Mouse (Mus musculus): Measurements from ENCODE around the gene Rilp.

Gene Rilp

DNA sequence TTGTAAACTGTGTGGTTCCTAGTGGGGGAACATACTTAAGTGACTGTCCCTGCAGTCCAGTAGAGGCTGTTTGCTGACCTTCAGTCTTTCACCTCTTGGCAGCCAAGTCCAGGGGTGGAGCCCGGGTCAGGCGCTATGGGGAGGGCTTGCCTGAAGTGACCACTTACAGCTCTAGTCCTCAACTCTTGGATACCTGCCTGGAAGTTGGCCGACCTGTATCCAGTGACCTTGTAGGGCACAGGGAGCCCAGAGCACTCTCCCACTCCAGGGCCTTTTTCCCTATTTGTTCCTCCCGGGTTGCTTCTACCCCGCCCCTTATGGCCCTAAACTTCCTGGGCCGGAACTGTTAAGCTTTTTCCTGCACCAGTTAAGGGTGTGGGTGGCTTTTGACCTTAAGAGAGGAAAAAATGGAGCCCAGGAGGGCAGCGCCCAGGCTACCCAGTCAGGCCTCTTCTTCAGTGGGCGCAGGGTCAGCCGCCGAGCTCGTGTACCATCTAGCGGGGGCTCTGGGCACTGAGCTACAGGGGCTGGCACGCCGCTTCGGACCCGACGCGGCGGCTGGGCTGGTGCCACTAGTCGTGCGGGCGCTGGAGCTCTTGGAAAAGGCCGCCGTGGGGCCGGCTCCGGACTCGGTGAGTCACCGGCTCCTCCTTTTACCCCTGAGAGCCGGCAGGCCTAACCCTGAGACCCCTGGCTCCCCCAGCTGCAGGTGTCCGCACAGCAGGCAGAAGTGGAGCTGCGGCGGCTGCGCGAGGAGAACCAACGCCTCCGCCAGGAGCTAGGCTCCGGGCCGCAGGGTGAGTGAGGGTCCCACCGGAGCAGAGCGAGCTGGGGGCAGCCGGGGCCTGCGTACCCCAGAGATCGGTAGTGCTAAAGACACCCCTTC, at the start of gene Rilp:
Gene Rilp (plus strand): TSS at position 354 of the 886 bp plus-strand sequence.
- DNase-seq (ENCODE audit: low spot score in 2 of 2), result peak; percentile 48 to 65

- DNase-seq (ENCODE audit: low spot score in 2 of 2), result peak; percentile 88 to 93
These were observed 49.6 kb upstream of the Rilp start for GRCm38 (mm10) chr11:75460103-75460843.

GRCm38 (mm10) chr11:75460844-75461742, 48.8 kb upstream of the Rilp start, which contains the start of gene Tlcd2:
Gene Tlcd2, plus strand, starts transcription at chr11:75461715.
- DNase-seq (ENCODE audit: low spot score in 2 of 2), result peak; percentile 99 to 100

DNA sequence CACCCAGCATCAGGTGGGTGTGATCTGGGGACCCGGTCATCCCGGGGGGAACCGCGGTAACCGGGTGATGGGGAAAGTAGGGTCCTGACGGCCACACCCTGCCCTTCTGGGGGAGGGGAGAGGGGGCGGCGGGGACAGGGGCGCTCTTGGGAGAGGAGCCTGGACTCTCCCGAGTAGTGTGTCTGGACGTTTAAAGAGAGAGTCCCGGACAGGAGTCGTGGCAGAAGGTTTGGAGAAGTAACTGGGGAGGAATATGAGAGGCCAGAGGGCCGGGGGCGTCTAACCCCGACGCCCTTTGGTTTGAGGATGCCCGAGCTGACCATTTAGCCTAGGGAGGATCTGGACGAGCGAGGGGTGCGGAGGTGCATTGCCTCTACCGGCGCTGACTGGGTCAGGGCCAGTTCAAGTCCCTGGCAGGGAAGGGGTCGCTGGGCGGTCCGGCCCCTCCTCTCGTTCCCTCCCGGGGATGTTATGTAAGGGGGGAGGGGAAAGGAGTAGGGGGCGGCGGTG, 48.1 kb upstream of the Rilp start:
- DNase-seq (ENCODE audit: low spot score in 2 of 2), result no peak

DNA sequence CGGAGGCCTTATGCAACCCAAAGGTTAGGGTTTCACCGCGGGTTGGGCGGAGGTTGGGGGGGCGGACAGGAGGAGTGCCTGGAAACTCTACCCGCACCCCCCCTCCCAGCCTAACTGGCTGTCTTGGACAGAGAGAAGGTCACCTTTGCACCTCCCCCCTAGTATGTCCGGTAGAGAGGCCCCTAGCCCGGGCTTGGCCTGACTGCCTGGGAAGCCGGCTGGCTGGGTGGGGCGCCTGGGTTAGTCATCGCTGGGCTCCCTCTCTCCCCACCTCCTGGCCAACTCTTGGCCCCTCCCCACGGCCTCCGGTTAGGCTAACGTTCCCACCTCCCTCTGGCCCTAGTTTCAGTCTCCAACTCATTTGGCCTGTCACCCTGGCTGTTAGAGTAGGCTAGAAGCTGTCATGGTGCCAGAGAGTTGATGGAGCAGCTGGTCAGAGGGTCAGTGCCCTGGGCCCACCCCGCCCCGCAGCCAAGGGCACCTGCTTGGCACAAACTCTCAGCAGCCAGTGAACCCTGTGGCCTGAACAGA, 47.6 kb upstream of the Rilp start:
- no peak for DNase-seq (ENCODE audit: low spot score in 2 of 2)

- peak in 1 of 2 experiments; percentile 63 for DNase-seq (ENCODE audit: low spot score in 2 of 2)
These were observed 47.0 kb upstream of the Rilp start for GRCm38 (mm10) chr11:75462865-75463336.

DNA sequence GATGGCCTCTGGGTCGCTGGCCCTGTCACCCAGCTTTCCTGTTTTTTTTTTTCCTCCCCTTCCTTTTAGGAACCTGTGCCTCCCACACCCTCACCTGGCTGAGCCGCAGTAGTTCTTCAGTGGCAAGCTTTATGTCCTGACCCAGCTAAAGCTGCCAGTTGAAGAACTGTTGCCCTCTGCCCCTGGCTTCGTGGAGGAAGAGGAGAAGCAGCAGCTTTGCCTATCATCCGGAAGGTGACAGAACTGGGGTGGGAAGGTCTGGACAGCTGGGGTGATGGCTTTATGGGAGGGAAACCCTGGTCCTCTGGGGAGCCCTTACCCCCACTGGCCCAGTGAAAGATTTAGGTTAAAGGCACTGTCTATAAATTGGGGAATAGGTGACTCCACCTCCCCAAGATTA, 46.3 kb upstream of the Rilp start:
- DNase-seq (ENCODE audit: low spot score in 2 of 2), result no peak

- DNase-seq (ENCODE audit: low spot score in 2 of 2), result no peak
These were observed 45.5 kb upstream of the Rilp start for GRCm38 (mm10) chr11:75464417-75464816.

DNA sequence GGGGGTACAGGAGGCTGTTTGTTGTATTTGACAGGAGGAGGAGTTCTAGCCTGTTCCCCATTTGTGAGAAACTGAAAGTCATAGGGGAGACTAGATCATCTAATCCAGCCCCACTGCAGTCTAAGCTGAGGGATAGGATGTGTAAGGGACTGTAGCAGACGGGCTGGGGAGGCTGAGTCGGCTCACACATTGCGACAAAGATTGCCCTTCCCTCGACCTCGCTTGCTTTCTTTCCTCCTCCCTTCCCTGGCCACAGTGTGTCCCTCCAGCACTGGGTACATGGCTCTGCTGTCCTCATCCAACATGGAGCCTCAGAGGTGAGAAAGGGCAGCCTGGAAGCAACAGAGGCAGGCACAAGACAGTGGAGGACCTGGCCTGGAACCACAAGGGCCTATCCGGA, 44.8 kb upstream of the Rilp start:
- DNase-seq (ENCODE audit: low spot score in 2 of 2), result no peak

DNA sequence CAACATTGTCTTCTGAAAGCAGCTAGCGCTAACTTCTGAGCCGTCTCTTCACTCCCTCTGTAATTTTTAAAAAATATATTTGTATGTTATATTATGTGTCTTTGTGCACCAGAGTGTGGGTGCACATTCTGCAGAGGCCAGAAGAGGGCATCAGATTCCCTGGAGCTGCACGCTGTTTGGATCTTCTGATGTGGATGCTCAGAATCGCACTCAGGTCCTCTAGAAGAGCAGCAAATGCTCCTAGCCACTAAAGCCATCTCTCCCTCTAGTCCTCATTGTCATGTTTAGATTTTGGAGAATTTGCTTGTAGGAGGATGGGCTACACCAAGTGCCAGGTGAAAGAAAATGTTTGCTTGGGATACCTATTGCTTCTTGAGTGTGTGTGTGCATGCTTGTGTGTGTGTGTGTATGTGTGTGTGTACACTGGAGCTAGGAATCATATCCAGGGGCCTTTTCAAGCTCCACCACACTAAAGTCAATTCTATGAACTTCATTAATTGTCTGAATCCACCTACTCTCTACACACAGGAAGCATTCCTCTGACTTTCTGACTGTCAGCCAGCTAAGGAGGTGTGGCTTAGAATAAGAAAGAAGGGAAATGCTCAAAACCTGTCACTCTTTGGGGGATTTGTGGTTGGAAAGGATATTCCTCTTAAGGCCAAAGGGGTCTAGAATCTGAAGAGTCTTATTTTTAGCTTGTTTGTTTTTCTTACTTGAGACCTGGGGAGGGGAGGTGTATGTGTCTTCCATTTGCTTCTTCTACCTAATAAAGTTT, 43.0 kb upstream of the Rilp start:
- no peak for DNase-seq (ENCODE audit: low spot score in 2 of 2)

GRCm38 (mm10) chr11:75467512-75468215, 42.2 kb upstream of the Rilp start:
- DNase-seq (ENCODE audit: low spot score in 2 of 2), result no peak

- no peak for DNase-seq (ENCODE audit: low spot score in 2 of 2)
These were observed 41.5 kb upstream of the Rilp start for GRCm38 (mm10) chr11:75468410-75468809.

GRCm38 (mm10) chr11:75469261-75469660, 40.6 kb upstream of the Rilp start:
- no peak for DNase-seq (ENCODE audit: low spot score in 2 of 2)

GRCm38 (mm10) chr11:75470675-75471074, 39.2 kb upstream of the Rilp start:
- DNase-seq (ENCODE audit: low spot score in 2 of 2), result no peak

GRCm38 (mm10) chr11:75472469-75473081, 37.3 kb upstream of the Rilp start:
- no peak for DNase-seq (ENCODE audit: low spot score in 2 of 2)

DNA sequence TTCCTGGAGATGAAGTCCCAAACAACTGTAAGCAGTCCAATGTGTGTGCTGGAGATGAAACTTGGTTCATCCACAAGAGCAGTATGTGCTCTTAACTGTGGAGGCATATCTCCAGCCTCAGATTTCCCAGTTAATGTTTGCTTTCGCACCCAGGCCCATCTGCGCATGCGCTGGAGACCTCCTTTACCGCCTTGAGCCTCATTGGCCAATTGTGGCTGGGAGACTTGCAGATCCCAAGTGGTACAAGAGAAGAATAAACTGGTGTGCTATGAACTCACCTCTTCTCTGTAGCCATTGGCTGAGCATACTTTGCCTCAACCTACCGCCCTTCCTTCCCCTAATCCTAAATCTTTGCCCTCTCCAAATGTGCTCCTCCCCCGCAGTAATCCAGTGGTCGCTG, 36.5 kb upstream of the Rilp start:
- no peak for DNase-seq (ENCODE audit: low spot score in 2 of 2)

GRCm38 (mm10) chr11:75486192-75486591, 23.7 kb upstream of the Rilp start:
- DNase-seq (ENCODE audit: low spot score in 2 of 2), result no peak

GRCm38 (mm10) chr11:75486601-75487285, 23.2 kb upstream of the Rilp start, which contains the start of gene Prpf8:
Gene Prpf8, plus strand, starts transcription at chr11:75486816.
- peak; percentile 98 to 99 for DNase-seq (ENCODE audit: low spot score in 2 of 2)

GRCm38 (mm10) chr11:75487496-75487895, 22.4 kb upstream of the Rilp start:
- no peak for DNase-seq (ENCODE audit: low spot score in 2 of 2)
